Mouse (Mus musculus): Measurements from ENCODE around the gene Pex26.
A peak's percentile ranks its signal among the peaks of the same experiment; 100 is the strongest.

Pex26 gene

DNA sequence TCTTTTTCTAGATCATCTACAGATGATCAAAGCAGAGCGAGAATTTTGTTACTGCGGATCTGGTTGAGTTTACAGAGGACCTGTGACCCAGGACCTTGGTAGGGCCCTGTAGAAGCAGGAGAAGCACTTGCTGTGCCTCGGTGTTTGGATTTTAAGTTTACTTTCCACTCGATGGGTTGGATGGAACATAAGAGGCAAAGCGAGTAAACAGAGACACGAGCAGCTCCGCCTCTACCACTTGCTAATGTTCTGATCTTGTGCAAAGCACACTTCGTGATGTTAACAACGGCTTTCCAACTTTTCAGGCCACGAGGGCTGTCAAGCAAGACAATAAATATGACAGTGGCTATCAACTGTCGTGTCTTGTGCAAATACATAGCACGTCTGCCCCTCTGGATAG lies 20.9 kb upstream of the Pex26 start:
- DNase-seq (ENCODE audit: extremely low read depth, insufficient read length, low spot score): no peak

DNA sequence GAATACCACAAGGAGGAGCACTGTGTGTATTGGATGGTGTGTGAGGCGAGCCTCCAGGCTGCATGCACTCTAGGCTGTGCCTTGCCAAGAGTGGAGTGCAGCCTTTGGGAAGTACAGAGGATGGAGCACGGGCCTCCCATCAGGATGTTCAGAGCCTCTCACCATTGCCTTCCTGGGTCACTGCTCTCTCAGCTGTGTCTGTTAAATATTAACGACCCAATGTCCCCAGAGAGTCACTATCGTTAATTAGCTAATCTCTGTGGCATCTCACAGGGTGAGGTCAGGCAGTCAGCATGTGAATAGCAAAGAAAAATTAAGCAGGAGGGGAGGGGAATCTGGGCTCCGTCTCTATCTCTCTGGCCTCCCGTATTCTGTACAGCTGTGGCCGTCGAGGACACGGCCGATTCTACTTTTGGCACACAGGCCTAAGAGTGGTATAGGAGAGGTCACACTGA lies 17.3 kb upstream of the Pex26 start:
- DNase-seq (ENCODE audit: extremely low read depth, insufficient read length, low spot score): no peak

DNA sequence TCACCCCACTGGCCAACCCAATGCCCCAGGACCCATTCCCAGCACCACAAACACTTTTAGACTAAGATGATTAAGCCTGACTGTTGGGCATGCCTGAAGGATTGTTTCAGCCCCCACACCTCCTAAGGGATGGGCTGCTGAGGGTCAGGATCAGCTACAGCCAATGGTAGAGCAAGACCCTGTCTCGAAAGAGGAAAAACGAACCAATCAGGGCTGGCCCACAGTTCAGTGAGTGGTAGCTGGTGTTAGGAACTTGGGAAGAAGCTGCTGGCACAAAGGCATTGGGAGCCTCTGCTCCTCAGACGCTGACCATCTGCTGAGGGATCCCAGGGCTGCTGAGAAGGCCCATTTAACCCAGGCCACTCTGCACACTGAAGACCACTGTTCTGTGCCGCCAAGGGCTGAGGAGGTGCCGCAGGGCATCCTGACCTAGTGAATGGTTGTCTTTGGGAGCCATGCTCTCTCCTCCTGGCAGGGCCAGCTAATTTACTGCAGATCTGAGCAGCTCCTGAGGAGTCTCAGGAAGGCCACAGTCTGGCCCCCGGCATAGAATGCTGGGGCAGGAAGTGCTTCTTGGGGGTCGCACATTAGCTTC lies 16.0 kb upstream of the Pex26 start:
- no peak for DNase-seq (ENCODE audit: extremely low read depth, insufficient read length, low spot score)

DNA sequence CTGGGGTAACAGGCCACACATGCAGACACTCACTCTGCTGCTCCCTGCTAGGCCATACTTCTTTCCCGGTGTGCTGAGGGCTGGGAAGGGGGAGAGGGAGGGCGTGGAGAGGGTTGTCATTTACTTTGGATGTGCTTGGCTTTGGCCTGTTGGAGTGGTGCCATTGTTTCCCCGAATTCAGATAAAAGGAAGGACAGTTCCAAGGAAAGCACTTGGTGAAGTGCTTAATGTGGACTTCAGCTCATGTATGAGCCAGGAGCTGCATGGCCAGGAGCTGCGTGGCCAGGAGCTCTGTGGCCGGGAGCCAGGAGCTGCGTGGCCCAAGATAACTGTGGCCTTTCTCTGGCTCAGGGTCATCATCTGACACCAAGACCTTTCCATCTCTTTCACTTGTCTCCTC lies 12.4 kb upstream of the Pex26 start:
- DNase-seq (ENCODE audit: extremely low read depth, insufficient read length, low spot score): no peak

DNA sequence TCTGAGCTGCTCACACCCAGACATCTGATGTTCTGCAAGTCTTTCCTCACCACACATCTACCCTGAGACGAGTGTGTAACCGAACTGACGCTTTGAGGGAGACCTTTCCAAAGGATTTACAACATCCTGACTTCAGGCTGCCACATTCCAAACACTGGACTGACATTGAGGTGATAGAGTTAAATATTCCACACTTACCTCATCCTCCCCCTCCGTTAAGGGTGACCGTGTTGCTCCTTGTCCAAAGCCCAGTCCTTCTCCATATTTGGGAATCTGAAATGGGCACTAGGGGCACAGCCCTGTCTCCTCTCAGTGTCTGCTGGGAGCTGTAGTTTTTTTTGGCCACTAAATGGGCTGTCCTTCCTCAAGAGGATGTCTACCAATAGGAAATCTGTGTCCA lies 10.0 kb upstream of the Pex26 start:
- no peak for DNase-seq (ENCODE audit: extremely low read depth, insufficient read length, low spot score)

DNA sequence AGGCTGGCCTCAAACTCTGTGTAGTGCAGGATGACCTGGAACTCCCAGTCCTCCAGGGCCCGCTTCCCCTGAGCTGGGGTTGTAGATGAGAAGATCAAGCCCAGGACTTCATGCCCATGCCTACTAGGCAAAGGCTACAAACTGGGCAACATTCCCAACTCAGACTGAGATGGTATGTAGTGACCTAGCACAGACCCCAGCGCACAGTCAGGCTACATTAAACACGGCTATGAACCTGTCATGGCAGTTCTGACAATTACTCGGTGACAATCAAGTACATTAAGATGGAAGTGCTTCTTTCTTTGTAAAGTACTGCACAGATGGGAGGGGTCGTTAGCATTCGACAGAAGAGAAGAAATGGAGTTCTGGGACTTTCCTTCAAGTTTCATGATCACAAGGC lies 8.7 kb upstream of the Pex26 start:
- no peak for DNase-seq (ENCODE audit: extremely low read depth, insufficient read length, low spot score)

DNA sequence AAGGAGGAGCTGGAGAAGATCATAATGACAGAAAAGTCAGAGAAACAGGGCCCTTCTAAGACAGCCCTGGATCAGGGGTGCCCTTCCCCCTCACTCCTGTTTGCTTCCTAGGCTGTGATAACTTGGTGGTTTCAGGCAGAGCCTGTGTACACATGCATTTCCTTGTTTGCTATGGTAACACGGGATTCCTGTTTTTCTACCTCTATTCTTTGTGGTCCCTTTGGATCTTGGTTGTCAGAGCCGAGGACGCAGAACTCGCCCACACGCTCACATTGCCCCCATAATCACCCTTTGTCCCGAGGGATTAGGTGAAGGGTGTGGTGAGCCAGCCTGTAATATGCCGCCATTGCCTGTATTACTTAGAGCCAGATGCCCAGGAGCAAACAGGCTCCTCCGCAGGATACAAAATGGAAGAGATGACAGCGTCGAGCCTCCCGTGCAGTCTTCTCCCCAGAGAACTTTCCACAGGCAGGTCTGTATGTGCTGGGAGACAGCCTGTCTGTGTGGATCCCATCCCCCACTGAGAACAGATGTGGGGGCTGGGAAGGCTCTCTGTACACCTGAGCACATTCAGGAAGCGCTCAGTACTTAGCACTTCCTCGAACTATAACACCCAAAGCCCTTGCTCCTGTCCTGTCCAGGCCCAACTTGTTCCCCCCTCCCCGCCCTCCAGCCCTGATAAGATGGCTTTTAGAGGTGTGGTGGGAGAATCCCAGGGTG lies 7.3 kb upstream of the Pex26 start:
- DNase-seq (ENCODE audit: extremely low read depth, insufficient read length, low spot score): no peak

DNA sequence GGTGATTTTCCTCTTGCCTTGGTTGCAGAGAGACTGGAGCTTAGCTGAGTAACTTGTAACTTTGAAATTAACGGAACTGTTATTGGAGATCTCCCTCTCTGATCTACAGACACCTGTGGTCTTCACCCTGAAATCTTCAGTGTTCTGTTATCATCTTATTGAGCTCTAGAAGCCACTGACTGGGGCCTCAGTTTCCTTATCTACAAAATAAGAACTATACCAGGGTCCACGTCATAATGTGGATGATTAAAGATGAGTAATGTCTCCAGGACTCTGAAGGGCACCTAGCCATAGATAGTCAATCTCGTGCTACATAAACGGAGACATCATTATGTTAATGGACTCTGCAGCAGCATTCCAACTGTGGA lies 6.8 kb upstream of the Pex26 start:
- DNase-seq (ENCODE audit: extremely low read depth, insufficient read length, low spot score): no peak

DNA sequence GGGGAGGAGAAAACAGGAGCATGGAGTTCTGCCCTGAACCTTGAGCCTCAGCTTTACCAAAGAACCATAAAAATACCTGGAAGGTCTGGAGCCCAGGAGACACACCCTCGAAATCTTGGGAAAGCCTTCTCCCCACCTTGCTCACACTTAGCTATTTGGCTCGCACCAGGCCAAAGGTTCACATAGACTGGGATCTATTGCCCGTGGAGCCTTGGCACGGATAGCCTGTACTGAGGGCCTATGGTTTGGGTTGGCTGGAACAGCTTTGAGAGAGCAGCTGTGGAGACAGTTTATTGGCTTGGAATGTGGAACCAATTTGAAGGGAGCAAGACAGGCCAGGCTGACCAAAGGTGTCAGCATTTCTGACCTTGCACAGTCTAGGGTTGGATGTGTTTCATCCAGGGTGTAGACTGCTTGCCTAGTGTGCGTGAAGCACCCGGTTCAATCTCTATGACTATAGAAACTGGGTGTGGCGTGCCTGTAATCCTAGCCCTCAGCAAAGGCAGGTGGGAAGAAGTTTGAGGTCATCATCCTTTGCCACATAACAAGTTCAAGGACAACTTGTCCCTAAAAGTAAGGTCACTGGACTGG lies 6.3 kb upstream of the Pex26 start:
- no peak for DNase-seq (ENCODE audit: extremely low read depth, insufficient read length, low spot score)

DNA sequence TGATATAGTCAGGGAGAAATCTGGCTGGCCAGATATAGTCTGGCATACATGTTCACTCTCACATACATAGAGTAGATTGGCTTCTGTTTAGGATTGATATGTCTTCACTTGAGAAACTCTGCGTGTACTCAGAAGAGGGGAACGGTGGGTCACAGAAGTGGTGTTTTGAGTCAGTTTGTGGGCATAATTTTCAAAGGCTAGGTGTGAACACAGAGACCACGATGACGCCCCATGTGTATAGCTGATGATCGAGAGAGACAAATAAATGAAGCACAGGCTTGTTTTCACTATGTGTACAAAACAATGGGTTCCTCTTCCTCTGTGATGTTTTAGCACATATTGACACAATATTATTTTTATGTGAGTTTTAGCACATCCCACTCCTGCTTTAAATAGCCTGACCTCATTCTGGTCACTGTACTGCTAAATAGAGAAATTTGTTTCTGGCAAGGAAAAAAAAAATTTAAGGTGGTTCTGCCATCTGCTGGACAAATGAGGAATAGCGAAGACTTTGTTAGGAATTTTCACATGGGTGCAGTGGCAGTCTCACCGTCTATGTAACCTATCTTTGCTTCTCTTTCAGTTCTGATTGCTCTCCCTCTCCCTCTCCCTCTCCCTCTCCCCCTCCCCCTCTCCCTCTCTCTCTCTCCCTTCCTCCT lies 4.6 kb upstream of the Pex26 start:
- no peak for DNase-seq (ENCODE audit: extremely low read depth, insufficient read length, low spot score)

DNA sequence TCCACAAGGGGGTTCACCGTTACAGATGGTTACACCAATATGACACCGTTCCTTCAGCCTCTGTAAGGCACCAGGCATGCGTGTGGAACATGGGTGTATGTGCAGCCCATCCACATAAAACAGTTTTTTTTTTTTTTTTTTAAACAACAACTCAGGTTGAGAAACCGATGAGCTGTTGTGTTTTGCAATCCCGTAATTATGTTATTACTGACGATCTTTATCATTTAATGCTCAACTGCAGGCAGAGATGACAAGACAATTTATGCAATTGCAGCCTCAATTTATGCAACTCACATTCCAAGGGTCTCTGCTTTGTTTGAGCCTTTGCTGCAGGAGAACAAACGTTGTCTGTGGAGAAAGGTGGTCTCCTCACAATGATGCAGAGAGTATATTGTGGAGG lies 3.6 kb upstream of the Pex26 start:
- DNase-seq (ENCODE audit: extremely low read depth, insufficient read length, low spot score): no peak

DNA sequence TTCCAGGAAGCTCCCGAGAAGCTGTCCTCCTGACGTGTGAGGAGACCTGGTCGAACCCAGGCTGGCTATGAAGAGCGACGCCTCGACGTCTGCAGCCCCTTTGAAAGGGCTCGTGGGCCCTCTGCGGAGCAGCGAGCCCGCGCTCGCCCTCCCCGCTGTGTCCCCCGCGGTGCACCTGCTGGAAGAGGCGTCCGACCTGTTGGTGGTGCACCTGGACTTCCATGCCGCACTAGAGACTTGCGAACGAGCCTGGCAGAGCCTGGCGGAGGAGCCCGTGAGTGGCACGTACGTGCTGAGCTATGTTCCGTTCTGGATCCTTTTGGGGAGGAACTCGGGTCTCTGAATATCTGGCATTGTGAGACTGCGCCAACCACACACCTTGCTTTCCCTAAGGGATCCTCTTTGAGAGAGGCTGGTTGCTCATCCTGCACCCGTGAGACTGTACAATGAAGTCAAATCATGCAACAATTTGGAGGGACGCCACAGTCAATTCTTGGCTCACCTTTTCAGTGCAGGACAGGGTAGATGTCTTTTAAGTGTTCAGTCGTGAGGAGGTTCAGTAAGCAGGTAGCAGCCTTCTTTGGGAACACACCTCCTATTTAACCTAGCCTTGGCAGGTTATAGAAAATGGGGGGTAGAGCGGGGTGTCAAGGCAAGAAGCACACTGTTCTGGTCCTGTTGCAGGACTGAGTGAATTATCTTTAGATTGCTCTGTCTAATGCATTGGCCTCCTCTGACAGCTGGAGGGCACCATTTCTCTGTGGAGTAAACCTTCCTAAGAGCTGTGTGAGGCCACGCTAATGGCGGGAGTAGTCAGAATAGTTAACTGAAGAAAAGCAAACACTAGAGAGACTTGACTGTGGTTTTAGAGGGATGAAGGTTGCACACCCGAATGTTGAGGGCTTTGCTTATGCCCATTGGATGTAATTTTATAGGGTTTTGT lies 1.0 kb downstream of the Pex26 start:
- DNase-seq (ENCODE audit: extremely low read depth, insufficient read length, low spot score): peak; percentile 22

DNA sequence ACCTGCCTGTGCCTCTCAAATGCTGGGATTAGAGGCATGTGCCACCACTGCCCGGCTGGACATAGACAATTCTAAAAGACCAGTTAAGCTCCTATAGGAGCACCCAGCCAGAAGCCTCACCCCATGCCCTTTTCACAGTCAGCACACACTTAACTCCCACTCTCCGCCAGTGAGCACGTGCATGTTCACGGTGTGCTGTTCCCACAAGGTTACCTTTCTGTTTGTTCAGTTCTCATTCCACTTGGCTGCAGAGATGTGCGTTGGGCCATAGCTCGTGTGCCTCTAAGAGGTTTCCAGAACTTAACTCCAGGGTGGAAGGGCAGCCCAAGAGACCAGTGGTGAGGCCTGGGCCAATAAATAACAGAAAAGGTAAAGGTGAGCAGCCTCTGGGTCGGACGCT lies 1.8 kb downstream of the Pex26 start:
- DNase-seq (ENCODE audit: extremely low read depth, insufficient read length, low spot score): no peak

DNA sequence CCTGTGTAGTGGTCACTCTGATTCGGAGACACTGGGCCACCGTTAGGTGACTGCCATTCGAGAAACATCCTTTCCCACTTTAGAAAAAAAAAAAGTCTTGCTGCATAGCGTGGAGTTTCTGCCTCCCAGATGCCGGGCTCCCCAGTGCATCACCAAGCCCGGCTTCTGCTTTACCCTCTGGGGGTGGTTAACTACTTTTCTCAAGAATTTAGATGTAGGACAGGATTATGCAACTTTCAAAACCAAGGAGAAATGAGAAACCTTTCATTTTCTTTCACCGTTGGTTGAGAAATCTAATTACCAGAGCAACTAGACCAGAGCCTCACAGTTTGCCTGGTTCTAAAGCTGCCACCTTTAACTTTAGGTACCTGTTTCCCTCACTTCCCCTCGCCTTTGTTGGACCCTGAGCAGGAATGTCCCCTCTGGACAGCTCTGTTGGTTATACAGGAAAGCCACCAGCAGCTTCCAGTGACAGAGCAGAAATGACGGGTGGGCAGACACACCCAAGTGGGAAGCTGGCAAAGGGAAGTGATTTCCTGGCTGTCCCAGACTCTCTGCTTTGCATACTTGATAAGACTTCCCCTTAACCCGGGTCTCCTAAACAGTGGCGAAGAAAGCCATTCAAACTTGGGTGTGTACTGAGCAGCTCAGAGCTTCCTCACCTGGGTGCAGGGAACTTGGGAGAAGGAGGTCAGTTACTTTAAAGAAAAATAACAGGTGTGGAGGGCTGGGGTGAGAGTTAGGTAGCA lies 8.0 kb downstream of the Pex26 start:
- no peak for DNase-seq (ENCODE audit: extremely low read depth, insufficient read length, low spot score)

DNA sequence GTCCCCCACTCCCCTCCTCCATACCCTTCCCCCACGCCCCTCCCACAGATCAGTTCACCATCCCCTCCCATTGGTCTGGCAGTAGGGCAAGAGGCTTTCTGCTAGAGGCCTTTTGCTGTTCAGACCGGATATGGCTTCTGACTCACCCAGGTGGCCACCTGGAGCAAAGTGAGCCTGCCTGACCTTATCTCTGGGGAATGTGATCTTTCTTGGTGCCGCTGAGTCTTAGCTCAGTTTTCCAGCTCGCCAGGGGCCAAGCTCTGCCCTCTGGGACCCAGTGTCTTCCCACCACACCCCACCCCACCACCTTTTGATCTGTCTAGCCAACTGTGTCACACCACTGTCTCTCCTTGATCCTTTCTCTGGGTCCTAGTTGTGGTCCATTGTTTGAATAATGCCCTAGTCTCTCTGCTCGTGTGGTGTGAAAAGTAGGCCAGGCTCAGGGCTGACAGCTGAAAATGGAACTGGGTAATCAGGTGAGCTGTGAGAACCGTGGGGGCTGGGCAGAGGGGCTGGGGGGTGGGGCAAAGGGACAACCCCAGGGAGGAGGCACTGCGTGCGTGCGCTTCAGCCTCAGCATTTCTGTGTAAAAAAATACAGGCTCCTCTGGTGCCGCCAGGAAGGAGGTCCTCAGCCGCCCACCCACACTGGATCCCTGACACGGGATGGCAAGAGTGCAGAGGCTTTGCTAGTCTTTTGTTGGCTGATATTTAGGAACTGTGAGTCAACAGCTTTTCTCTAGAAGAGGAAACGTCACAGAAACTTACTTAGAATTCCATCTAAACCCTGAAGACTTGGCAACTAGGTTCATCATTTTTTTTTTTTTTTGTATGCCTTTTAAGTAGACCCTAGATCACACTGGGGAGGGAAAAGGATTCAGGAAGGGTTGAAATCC lies 10.8 kb downstream of the Pex26 start:
- no peak for DNase-seq (ENCODE audit: extremely low read depth, insufficient read length, low spot score)

DNA sequence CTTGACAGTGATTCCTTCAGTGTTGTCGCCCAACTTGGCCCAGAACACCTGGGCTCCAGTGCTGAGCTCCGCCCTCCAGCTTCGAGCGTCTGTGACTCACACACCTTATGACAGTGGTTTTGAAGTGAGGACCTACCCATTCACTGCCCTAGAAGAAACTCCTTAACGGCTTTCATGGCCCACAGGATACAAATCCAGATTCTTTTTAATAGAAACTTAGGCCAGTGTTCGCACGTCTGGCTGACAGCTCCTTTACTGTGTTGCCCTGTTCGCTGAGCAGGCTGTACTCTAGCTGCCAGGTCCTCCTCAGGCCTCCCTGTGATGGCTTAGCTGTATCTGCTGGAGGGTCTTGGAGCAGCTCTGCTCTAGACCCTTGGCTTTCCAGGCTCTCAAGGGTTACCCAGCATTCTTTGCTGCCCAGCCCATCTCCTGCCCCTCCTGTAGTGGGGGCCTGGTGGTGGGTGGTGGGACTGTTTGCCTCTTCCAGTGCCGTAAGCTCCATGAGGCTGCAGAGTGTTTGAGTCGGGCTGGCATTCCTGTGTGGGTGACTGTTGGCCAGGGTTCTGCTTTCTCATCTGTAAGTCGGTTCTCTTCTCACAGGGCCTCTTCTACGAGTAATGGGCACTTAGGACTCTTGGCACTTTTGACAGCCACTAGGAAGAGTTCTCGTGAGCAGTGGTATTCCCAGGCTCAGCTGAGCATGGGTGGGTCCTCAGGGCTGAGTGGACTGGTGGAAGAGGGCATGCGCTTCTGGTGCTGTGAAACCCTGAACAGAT lies 11.7 kb downstream of the Pex26 start:
- no peak for DNase-seq (ENCODE audit: extremely low read depth, insufficient read length, low spot score)

DNA sequence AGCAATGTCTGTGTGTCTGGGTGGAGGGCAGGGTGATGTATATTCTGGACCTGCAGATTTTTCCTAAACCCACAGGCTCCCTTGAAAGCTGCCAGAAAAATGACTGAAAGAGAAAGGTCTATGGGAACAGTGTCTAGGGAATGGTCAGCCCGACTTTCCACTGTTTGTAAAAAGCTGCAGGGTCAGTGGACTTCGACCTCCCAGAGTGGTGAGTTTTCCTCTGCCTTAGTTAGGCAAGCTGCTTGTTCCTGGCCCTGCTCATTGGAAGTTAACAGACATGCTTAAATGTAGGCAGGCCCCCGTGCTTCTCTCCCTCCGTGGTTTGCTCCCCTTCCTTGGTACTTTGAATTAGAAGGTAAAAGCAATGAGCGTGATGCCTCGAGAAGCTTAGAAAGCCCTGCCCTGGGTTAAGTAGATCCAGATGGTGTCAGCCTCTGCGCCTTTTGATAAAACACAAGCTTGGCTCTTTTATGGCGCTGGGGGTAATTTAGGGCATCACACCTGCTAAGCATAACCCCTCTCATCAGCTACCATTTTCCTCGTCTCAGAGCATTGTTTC lies 14.4 kb downstream of the Pex26 start:
- DNase-seq (ENCODE audit: extremely low read depth, insufficient read length, low spot score): no peak

DNA sequence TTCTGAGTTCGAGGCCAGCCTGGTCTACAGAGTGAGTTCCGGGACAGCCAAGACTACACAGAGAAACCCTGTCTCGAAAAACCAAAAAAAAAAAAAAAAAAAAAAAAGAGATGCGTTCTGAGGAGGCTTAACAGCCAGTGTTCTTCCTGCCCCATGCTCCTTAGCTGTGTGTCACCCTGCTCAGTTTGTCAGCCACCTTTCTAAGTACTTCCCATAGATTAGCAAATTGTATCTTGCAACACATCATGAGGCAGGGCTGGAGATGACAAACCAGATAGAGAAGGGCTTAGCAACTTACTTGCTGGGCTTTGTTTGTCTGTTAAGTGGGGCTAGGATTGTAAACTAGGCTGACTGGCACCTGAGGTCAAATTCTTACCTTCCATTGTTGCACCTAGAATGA lies 17.0 kb downstream of the Pex26 start:
- no peak for DNase-seq (ENCODE audit: extremely low read depth, insufficient read length, low spot score)
